Mouse (Mus musculus) ES-E14 (cell line): ENCODE data around the gene Brd4. TPM values are rescaled to one million over a fixed set of nuclear protein-coding genes. Genes with fewer than 3 reads are reported as not detected.

Experiments
- DNase-seq: peaks from one replicate; pipeline ENCODE4 v3.0.0-alpha.2; 2013; ENCODE audit warnings: low read depth, low spot score
- H3K27ac ChIP-seq: 2 replicates; pipeline ENCODE4 v1.5.1; 2012; ENCODE audit warnings: low read depth, mild to moderate bottlenecking, low read length, moderate library complexity, mixed read lengths; ENCODE audit not compliant: poor library complexity, insufficient read depth, severe bottlenecking
- H3K36me3 ChIP-seq: 2 replicates; pipeline ENCODE4 v1.6.1; 2012; ENCODE audit warnings: mild to moderate bottlenecking, low read length, moderate library complexity, mixed read lengths; ENCODE audit not compliant: control insufficient read depth, poor library complexity, insufficient read depth, severe bottlenecking
- H3K4me1 ChIP-seq, 2 experiments: fragments of 150-350 bp in 1 of 2; sonication (generic) in 1 of 2; 2 replicates each; pipeline ENCODE4 v1.6.1; 2012; ENCODE audit warnings: low read length in 2 of 2, mild to moderate bottlenecking in 1 of 2, mixed read lengths in 1 of 2; ENCODE audit not compliant: control insufficient read depth in 2 of 2, insufficient read depth in 2 of 2, poor library complexity in 1 of 2
- H3K4me3 ChIP-seq, 2 experiments: fragments of 150-350 bp in 1 of 2; sonication (generic) in 1 of 2; 2 replicates each; pipeline ENCODE4 v1.5.1; 2012; ENCODE audit warnings: low read length in 2 of 2, low read depth in 1 of 2, mild to moderate bottlenecking in 1 of 2, mixed read lengths in 1 of 2; ENCODE audit not compliant: insufficient read depth in 1 of 2, poor library complexity in 1 of 2, severe bottlenecking in 1 of 2
- H3K9ac ChIP-seq: 2 replicates; pipeline ENCODE4 v1.6.1; 2012; ENCODE audit warnings: low read depth, mild to moderate bottlenecking, low read length, mixed read lengths; ENCODE audit not compliant: poor library complexity, insufficient read depth, severe bottlenecking
- H3K9me3 ChIP-seq: fragments of 150-350 bp; sonication (generic); 2 replicates; pipeline ENCODE4 v1.6.1; 2012; ENCODE audit warnings: low read depth, mild to moderate bottlenecking, low read length; ENCODE audit not compliant: control insufficient read depth, insufficient read depth
- CHD2 ChIP-seq: IDR thresholded peaks from 2 replicates; pipeline ENCODE4 v1.6.1; 2014; ENCODE audit warnings: mild to moderate bottlenecking, low read depth, low read length, inconsistent platforms
- HCFC1 ChIP-seq: IDR thresholded peaks from 2 replicates; pipeline ENCODE4 v1.6.1; 2012; ENCODE audit warnings: low read length, inconsistent platforms, borderline replicate concordance; ENCODE audit not compliant: insufficient read depth
- MAFK ChIP-seq: IDR thresholded peaks from 2 replicates; pipeline ENCODE4 v1.6.1; 2014; ENCODE audit warnings: mild to moderate bottlenecking, low read depth, low read length, inconsistent platforms; ENCODE audit not compliant: insufficient read depth
- ZC3H11A ChIP-seq: IDR thresholded peaks from 2 replicates; pipeline ENCODE4 v1.6.1; 2012; ENCODE audit warnings: low read depth, mild to moderate bottlenecking, inconsistent platforms, low read length, borderline replicate concordance
- ZNF384 ChIP-seq: IDR thresholded peaks from 2 replicates; pipeline ENCODE4 v1.6.1; 2012; ENCODE audit warnings: low read depth, low read length, inconsistent platforms
- in situ Hi-C, 2 experiments: fragments of 600-800 bp; cut with MboI; formaldehyde crosslinking; loops; one replicate each; pipeline ENCODE4 v1.15.1; 2025; ENCODE audit warnings: low sequenced_read_pairs in 2 of 2, inconsistent platforms in 1 of 2; ENCODE audit not compliant: unreplicated experiment in 2 of 2
- total RNA-seq: library from RNA; depleted of rRNA; stranded (reverse); fragments of 300-350 nt; gene quantifications from 2 replicates; pipeline ENCODE4 v1.2.3, GENCODE M21; 2012; rRNA removed

Gene Brd4
- total RNA-seq, 1 experiment: 51.7 TPM

- DNase-seq: peak; percentile 64
- in situ Hi-C loops: no loop called here
- TF ChIP-seq ZC3H11A (no peak), MAFK (no peak), CHD2 (no peak), HCFC1 (no peak), ZNF384 (no peak)
Observed at GRCm38 (mm10) chr17:32162112-32162850, 122.2 kb downstream of the Brd4 start.

GRCm38 (mm10) chr17:32160882-32161281, 123.6 kb downstream of the Brd4 start:
- in situ Hi-C loops: no loop called here
- Histone ChIP-seq H3K9me3 (no peaks in the 10 kb centered on the region), H3K4me3 (no peak overlapping the region), H3K9ac (no peak overlapping the region), H3K4me1 (peaks cover 11 to 28% of the 10 kb centered on the region in 2 experiments), H3K27ac (no peak overlapping the region), H3K36me3 (peaks cover 21% of the 10 kb centered on the region; the same call in 1 of the 2 replicates)
- no peak for DNase-seq
- TF ChIP-seq MAFK (no peak), ZC3H11A (no peak), HCFC1 (no peak), CHD2 (no peak), ZNF384 (no peak)

More at GRCm38 (mm10) chr17:32162112-32162850, 122.2 kb downstream of the Brd4 start:
- H3K27ac ChIP-seq: no peak overlapping the region
- H3K4me3 ChIP-seq: peak overlapping the region; percentile 63 to 71
- H3K36me3 ChIP-seq: peaks cover 16% of the 10 kb centered on the region; the same call in 1 of the 2 replicates
- H3K4me1 ChIP-seq: peaks cover 15 to 33% of the 10 kb centered on the region in 2 experiments
- H3K9me3 ChIP-seq: no peaks in the 10 kb centered on the region
- H3K9ac ChIP-seq: 0 out of 2 replicates have a peak overlapping the region, but pooled peaks have one; percentile 12

GRCm38 (mm10) chr17:32158841-32159240, 125.7 kb downstream of the Brd4 start:
- H3K4me3 ChIP-seq: no peak overlapping the region
- H3K36me3 ChIP-seq: peaks cover 29% of the 10 kb centered on the region; the same call in 1 of the 2 replicates
- TF ChIP-seq ZC3H11A (no peak), ZNF384 (no peak)
- no peaks in the 10 kb centered on the region for H3K9me3 ChIP-seq
- H3K4me1 ChIP-seq: peaks cover 6 to 14% of the 10 kb centered on the region in 2 experiments; a peak in 3 of 4 replicates
- no peak overlapping the region for H3K9ac ChIP-seq
- in situ Hi-C loops: no loop called here
- H3K27ac ChIP-seq: no peak overlapping the region
- no peak for DNase-seq

GRCm38 (mm10) chr17:32146718-32147117, 137.8 kb downstream of the Brd4 start:
- H3K36me3 ChIP-seq: peaks cover 61% of the 10 kb centered on the region
- TF ChIP-seq ZC3H11A: no peak
- no peak for TF ChIP-seq HCFC1
- no peak for TF ChIP-seq CHD2
- TF ChIP-seq MAFK: no peak
- no peak for TF ChIP-seq ZNF384
- in situ Hi-C loops: no loop called here
- no peak overlapping the region for H3K27ac ChIP-seq
- peaks cover 0 to 3% of the 10 kb centered on the region in 2 experiments; a peak in 1 of 4 replicates for H3K4me1 ChIP-seq
- H3K9me3 ChIP-seq: no peaks in the 10 kb centered on the region
- DNase-seq: no peak
- no peak overlapping the region for H3K9ac ChIP-seq
- H3K4me3 ChIP-seq: no peak overlapping the region

Other genes with a start within 250 kb of the Brd4 start
- 155 and 189 TPM in 2 replicates for gene Rrp1b, start 248.6 kb downstream of the Brd4 start, total RNA-seq
- gene Hsf2bp, start 248.4 kb downstream of the Brd4 start, total RNA-seq: 44.7 and 46.7 TPM in 2 replicates
- gene Notch3, start 117.9 kb downstream of the Brd4 start, total RNA-seq: 37.4 and 73.6 TPM in 2 replicates
- 0.71 and 1.6 TPM in 2 replicates for gene Ephx3, start 95.2 kb downstream of the Brd4 start, total RNA-seq
- gene Akap8, start 36.5 kb upstream of the Brd4 start, total RNA-seq: 156 and 210 TPM in 2 replicates
- gene Akap8l, start 65.9 kb upstream of the Brd4 start, total RNA-seq: 63.6 and 126 TPM in 2 replicates
- gene Wiz, start 104.7 kb upstream of the Brd4 start, total RNA-seq: 10.4 and 12.4 TPM in 2 replicates
- gene Rasal3, start 118.9 kb upstream of the Brd4 start, total RNA-seq: 0.76 and 1.2 TPM in 2 replicates
- gene Pglyrp2, start 139.4 kb upstream of the Brd4 start, total RNA-seq: not detected in 2 replicates
- 2.8 and 4.8 TPM in 2 replicates for gene Cyp4f39, start 168.0 kb upstream of the Brd4 start, total RNA-seq
- 7.2 and 13.7 TPM in 2 replicates for gene Cyp4f17, start 221.3 kb upstream of the Brd4 start, total RNA-seq